Mouse (Mus musculus) thymus, postnatal 14 days (tissue): ENCODE data around the gene Gtf2ird2.

Experiments used
- DNase-seq: peaks from one replicate; pipeline ENCODE4 v3.0.0; 2021

Gene Gtf2ird2

DNA sequence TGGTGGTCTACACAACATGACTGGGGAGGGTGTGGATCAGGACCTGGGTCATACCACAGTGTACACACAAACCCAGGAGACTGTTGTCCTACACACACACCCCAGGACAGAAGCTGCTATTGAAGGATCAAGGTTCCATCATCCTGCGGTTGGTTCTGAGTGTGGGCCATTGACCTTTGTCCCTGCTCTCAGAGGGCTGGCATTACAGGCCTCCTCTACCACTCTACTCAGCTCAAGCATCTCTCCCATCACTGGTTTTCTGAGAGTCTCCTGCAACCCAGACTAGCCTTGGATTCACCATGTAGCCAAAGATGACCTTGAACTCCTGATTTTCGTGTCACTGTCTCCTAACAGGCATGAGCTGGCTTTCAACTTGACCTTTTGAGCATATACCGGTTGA, 52.4 kb downstream of the Gtf2ird2 start:
- no peak for DNase-seq

- peak; percentile 82 for DNase-seq
Measured at GRCm38 (mm10) chr5:134236796-134237195, 53.0 kb downstream of the Gtf2ird2 start.

- no peak for DNase-seq
Measured at GRCm38 (mm10) chr5:134237508-134237907, 53.7 kb downstream of the Gtf2ird2 start.

- no peak for DNase-seq
Measured at GRCm38 (mm10) chr5:134237936-134238760, 54.3 kb downstream of the Gtf2ird2 start.

DNA sequence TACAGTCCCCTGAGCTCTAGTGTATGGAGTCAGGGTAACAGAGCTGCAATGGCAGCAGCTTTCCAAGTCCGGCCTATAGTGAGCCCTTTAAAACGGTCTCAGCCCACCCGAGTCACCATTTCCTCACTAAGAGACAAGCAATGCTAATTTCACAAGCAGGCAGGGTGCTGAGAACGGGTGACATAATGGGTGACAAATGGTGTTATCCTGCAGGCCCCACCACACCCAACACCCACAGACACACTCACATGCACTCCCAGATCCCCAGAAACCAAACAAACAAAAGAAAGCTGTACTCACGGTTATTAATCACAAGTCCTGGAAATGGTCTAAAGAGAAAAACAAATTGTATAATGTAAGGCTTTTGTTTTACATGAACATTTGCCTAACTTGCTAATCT, 58.0 kb downstream of the Gtf2ird2 start:
- no peak for DNase-seq

DNA sequence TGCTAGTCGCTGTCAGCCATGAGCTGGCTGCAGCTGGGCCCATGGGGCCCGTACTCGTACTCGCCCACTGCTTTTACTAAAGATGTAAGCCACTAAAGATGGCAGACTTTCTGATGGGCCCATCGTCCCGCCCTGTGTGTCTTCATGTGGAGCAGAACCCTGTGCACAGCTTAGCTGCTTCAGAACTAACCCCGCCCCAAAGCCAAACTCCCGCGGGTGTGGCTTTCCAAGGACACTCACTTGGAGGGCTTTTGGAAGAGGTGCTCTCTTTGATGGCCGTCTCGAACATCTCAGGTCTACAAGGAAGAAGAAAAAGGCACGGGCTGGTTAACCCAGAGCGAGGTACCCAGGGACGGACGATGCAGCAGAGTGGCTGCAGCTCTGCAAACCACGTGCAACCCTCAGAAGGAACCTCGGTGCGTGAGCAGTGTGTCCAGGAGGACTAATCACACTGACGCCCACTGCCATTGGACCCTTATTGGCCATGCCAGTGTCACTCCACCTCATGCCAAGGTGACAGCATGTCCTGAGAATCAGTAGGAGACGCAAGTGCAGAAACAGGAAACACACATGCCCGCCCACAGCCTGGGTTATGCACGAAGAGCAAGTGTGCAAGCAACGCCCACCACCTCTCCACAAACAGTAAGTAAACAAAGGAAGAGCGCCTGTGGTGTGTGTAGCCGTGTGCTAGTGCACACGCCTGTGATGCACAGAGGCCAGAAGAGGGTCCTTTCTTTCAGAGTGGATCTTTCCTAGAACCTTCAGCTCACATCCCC, 60.0 kb downstream of the Gtf2ird2 start:
- no peak for DNase-seq

DNA sequence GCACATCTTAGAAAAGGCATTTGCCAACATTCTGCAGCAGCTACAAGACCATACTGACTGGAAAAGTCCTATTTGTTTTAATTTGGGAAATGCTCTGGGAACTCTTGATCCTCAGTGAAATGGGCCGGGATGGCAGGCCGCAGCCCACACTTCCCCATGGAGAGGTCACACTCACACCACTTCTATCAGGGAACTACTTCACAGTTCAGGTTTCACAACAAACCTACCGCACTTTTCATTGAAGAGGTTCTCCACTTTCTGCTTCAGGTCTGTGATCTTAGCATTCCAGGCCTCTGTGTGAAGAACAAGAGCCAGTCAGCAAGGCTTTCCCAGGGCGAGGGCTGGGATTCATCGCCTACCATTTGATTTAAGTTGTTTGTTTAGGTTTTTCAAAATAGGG, 61.1 kb downstream of the Gtf2ird2 start:
- DNase-seq, result no peak

DNA sequence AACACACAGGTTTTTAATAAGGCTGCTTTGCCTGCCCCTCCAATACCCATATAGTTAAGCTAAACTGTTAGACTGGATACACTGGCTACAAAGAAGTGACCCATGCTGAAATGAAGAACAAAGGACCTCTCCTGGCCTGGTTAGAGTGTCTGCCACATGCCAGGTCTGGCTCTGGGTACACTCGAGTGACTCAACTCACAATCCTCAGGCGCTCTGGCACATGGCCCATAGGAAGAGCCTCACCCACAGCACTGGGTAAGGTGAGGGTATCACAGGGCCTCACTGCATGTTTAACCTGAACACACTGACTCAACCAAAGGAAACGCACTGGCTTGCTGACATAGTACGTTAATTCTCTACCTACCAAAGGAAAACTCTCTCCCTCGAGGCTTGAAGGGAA, 62.3 kb downstream of the Gtf2ird2 start:
- DNase-seq, result no peak

DNA sequence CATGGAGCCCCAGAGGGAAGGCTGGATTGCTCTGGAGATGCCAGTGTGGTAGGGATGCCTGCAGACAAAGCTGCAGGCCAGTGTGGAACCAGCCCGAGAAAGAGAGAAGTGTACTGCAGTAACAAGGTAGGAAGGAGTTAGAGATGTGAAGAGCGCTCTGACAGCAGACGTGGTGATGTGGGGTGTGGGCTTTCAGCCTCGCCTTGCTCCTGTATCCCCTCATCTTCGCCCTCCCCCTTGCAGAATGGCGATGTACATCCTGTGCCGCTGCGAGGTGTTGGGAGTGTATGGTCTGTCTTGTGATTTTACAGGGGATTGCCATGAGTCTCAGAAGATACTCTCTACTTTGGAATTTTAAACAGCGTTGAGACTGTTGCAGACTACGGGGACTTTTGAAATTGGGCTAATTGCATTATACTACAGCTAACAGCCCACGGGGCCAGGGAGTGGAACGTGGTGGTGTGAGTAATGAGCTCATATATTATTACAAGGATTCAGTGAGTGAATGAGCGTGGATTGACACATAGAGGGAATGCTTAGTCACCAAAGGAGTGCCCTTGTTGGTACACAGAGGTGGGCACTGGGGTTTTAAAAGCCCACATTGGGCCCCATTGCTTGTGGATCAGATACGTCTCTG, 64.9 kb downstream of the Gtf2ird2 start:
- DNase-seq, result no peak

DNA sequence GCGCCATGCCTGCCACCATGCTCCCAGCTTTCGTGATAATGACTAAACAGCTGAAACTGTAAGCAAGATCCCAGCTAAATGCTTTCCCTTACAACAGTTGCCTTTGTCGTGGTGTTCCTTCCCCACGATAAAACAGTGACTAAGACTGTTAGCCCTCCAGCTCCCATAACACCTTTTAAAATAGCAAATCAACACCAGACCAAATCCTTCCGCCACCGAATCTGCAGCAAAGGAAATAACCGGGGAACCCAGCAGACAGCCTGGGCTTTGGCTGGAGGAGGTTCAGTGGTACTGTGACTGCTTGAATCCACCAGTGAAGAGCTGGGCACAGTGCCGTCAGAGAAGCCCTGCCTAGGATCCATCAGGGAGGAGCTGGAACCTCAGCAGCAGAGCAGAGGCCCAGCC, 65.4 kb downstream of the Gtf2ird2 start:
- DNase-seq, result no peak

DNA sequence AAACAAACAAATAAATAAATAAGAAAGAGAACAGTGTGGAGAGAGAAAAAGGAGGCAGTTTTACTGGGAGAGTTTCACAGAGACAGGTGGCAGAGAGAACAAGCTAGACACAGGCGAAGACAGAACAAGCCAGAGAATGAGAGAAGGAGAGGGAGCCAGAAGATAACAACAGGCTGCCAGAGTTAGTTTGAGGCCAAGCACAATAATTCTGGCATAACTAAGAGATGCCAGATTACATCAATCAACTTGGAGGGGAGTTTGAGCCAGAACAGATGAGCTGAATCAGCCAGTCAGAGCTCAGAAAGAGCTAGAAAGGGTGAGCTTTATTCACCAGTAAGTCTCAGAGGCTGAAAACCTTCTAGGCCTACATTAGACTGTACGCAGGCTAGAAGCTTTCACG, 66.8 kb downstream of the Gtf2ird2 start:
- DNase-seq, result no peak

- DNase-seq, result no peak
Measured at GRCm38 (mm10) chr5:134251083-134251482, 67.3 kb downstream of the Gtf2ird2 start.

- DNase-seq, result peak; percentile 43
Measured at GRCm38 (mm10) chr5:134253806-134254205, 70.0 kb downstream of the Gtf2ird2 start.

DNA sequence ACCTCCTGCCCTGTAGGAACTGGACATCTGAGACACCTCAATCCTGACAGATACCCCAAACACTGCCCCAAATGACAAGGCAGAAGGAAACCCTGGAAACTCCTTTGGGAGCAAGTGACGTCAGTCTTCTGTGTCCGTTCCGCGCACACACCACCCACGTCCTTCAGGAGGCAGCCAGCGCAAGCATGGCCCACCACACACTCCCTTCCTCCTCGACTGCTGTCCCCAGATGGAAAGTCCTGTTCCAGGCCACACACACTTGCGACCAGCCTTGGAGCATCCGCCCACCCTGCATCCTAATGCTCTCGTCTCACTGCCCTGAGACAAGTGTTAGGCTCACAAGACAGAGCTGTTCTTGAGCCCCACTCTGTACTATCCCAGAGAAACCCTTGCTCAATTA, 71.5 kb downstream of the Gtf2ird2 start:
- DNase-seq, result no peak

DNA sequence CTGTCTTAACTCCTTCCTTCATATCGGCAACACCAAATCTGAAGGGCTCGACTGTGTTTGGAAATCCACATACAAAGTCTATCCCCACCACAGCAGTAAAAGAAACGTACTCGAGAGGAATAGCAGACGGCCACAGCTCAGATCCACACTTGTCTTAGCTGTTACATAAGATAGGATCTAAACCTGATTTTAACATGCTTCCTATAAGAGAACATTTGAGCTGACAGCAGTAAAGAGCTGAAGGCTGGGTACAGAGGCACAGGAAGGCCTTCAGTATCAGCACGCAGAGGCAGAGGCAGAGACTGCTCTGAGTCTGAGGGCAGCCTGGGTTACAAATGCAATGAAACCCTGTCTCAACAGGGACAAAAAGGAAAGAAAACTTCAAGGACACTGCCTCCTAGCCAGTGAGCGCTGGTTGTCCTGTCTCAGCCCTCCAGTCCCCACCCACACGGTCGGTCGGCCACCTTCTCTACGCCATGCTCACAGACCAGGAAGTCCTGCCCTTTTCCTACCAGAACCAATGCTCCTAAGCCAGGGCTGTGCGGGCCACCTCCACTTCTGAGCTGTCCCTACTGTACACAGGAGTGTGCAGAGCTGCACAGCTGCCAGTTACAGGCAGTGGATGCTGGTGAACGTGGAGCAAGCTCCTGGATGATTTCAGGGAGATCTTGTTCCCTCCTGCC, 73.7 kb downstream of the Gtf2ird2 start:
- DNase-seq, result no peak

DNA sequence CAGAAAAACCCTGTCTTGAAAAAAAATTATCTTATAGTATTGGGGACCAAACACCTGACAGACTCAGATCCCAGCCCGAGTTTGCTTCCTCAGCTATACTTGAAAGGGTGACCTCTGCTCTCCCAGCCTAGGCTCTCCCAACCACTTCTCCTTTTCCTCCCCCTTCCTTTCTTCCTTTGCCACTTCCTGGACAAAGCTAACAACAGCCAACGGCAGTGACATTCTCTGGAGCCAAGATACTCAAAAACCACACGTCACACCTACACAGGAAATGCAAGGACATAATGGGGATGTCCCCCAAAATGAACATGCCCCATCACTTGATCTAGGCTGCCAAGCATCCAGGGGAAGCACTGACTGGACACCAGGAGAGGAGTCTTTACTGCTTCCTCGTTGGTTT, 74.6 kb downstream of the Gtf2ird2 start:
- no peak for DNase-seq

DNA sequence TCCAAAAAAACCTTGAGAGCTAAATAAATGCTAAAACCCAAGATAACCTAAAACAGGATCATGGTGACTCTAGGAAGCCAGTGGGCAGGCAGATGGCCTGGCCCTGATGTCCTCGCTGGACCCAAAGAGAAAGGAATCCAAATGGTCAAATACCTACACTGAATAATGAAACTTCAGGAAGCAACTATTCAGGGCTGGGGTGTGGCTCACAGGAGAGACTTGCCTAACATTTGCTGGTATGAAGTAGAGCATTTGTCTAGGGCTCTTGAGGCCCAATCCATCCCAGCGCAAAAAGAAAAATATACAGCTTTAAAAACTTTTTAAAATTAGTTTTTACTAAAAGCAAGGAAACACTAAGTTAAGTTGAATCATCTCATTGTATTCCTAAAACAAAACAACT, 75.1 kb downstream of the Gtf2ird2 start:
- DNase-seq, result no peak

DNA sequence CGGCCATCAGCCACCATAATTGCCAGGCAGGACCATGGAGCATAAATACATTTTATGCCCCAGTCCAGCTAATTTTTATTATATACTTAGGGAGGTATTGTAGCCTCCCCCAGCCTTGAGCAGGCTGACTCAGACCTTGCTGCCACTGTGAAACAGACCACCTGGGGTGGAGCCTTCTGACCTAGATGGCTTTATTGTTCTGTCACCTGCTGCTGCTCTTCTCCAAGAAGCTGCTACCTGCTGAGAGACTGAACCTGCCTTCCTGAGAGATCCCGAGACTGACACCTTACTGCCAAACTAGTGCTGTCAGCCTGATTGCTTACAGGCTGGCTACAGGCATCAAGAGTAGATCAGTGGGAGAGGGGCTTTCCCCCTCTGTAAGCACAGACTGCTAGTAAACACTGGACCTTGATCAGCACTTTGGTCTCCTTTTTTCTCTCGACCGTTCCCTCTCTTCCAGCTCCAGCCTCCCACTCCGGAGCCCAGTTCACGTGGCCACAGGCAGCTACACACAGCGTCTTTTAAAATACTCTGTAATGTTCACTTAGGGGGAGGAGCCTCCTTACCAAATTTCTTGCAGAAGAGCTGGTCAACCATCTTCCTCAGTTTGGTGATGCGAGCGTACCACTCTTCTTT, 76.3 kb downstream of the Gtf2ird2 start:
- no peak for DNase-seq

- DNase-seq, result no peak
Measured at GRCm38 (mm10) chr5:134265890-134266289, 82.1 kb downstream of the Gtf2ird2 start.

- peak; percentile 79 for DNase-seq
Measured at GRCm38 (mm10) chr5:134266404-134266803, 82.6 kb downstream of the Gtf2ird2 start.

DNA sequence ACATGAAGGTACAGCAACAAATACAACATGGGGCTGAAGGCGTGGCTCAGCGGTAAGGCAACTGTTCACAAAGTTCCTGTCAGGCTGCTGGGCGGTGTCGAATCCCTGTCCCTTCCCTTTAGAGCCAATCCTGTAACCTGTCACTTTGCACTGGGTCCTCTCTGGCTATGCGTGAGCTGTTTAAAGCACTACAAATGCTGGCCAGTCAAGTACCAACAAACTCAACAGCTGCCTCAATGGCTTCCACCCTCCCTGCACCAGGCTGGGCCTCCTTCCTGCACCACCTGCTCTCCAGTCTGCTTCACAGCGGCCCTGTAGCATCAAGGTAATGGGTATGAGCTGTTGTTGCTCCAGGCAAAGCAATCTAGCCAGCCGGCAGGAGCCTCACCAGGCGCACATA, 84.9 kb downstream of the Gtf2ird2 start:
- DNase-seq, result no peak

- peak; percentile 43 for DNase-seq
Measured at GRCm38 (mm10) chr5:134269751-134270150, 85.9 kb downstream of the Gtf2ird2 start.

- no peak for DNase-seq
Measured at GRCm38 (mm10) chr5:134270566-134270965, 86.7 kb downstream of the Gtf2ird2 start.
